Mouse (Mus musculus): ENCODE results near the gene Pin1. TPM values are rescaled to one million over a fixed set of nuclear protein-coding genes. Genes with fewer than 3 reads are reported as not detected.
"Not testable (repeated sequence)": the region's sequence is repeated elsewhere in the genome, so short reads cannot be mapped to it uniquely, and the experiment has no call there.

The Pin1 gene
- polyA plus RNA-seq, 1 experiment from 2014 or later = 64.6 TPM

- H3K9me3 ChIP-seq (ENCODE audit: control insufficient read depth, low read length) = no peaks in the 10 kb centered on the region
- WGBS = 56% methylated on average over 16 of the region's 17 CpGs
- no peak overlapping the region for H3K9ac ChIP-seq (ENCODE audit: low read length)
- H3K36me3 ChIP-seq (ENCODE audit: control insufficient read depth, insufficient read depth, low read length) = no peaks in the 10 kb centered on the region
- peaks cover 7% of the 10 kb centered on the region for H3K4me1 ChIP-seq (ENCODE audit: control insufficient read depth, insufficient read depth, low read length)
- H3K4me3 ChIP-seq (ENCODE audit: low read depth, low read length) = no peak overlapping the region
- ATAC-seq (ENCODE audit: low FRiP score) (no peak), DNase-seq (ENCODE audit: low spot score, missing footprints) (no peak)
- H3K27me3 ChIP-seq (ENCODE audit: control insufficient read depth, insufficient read depth, low read length) = no peaks in the 10 kb centered on the region
- H3K4me2 ChIP-seq = no peak overlapping the region
- H3K27ac ChIP-seq (ENCODE audit: low read depth, low read length) = no peak overlapping the region
Observed at GRCm38 (mm10) chr9:20685081-20685861, 33.4 kb downstream of the Pin1 start.

GRCm38 (mm10) chr9:20689403-20689802 is 37.5 kb downstream of the Pin1 start:
- Histone ChIP-seq H3K4me2 (no peak overlapping the region), H3K36me3 (ENCODE audit: control insufficient read depth, insufficient read depth, low read length) (no peaks in the 10 kb centered on the region), H3K9me3 (ENCODE audit: control insufficient read depth, low read length) (no peaks in the 10 kb centered on the region), H3K27ac (ENCODE audit: low read depth, low read length) (peak overlapping the region; percentile 30), H3K4me1 (ENCODE audit: control insufficient read depth, insufficient read depth, low read length) (peaks cover 9% of the 10 kb centered on the region), H3K4me3 (ENCODE audit: low read depth, low read length) (no peak overlapping the region), H3K9ac (ENCODE audit: low read length) (no peak overlapping the region), H3K27me3 (ENCODE audit: control insufficient read depth, insufficient read depth, low read length) (no peaks in the 10 kb centered on the region)
- DNase-seq (ENCODE audit: low spot score, missing footprints) (no peak), ATAC-seq (ENCODE audit: low FRiP score) (peak; percentile 43)
- WGBS = 60% methylated on average over 1 of the region's 1 CpGs

GRCm38 (mm10) chr9:20689913-20690312 is 38.0 kb downstream of the Pin1 start:
- H3K4me3 ChIP-seq (ENCODE audit: low read depth, low read length) = no peak overlapping the region
- peak; percentile 58 for ATAC-seq (ENCODE audit: low FRiP score)
- 7% methylated on average over 4 of the region's 4 CpGs for WGBS
- no peaks in the 10 kb centered on the region for H3K9me3 ChIP-seq (ENCODE audit: control insufficient read depth, low read length)
- no peak for DNase-seq (ENCODE audit: low spot score, missing footprints)
- no peaks in the 10 kb centered on the region for H3K36me3 ChIP-seq (ENCODE audit: control insufficient read depth, insufficient read depth, low read length)
- no peaks in the 10 kb centered on the region for H3K27me3 ChIP-seq (ENCODE audit: control insufficient read depth, insufficient read depth, low read length)
- H3K9ac ChIP-seq (ENCODE audit: low read length) = no peak overlapping the region; the same call in 1 of the 2 replicates
- H3K4me2 ChIP-seq = no peak overlapping the region
- H3K4me1 ChIP-seq (ENCODE audit: control insufficient read depth, insufficient read depth, low read length) = peaks cover 14% of the 10 kb centered on the region
- peak overlapping the region; percentile 51 for H3K27ac ChIP-seq (ENCODE audit: low read depth, low read length)

- not testable (repeated sequence) for H3K9ac ChIP-seq (ENCODE audit: low read length); H3K4me3 ChIP-seq (ENCODE audit: low read depth, low read length); H3K36me3 ChIP-seq (ENCODE audit: control insufficient read depth, insufficient read depth, low read length); H3K27me3 ChIP-seq (ENCODE audit: control insufficient read depth, insufficient read depth, low read length); H3K27ac ChIP-seq (ENCODE audit: low read depth, low read length); H3K4me2 ChIP-seq; DNase-seq (ENCODE audit: low spot score, missing footprints); H3K9me3 ChIP-seq (ENCODE audit: control insufficient read depth, low read length); ATAC-seq (ENCODE audit: low FRiP score)
- 87% methylated on average over 2 of the region's 2 CpGs for WGBS
- peaks cover 17% of the 10 kb centered on the region for H3K4me1 ChIP-seq (ENCODE audit: control insufficient read depth, insufficient read depth, low read length)
Observed at GRCm38 (mm10) chr9:20690449-20690848, 38.6 kb downstream of the Pin1 start.

GRCm38 (mm10) chr9:20692863-20693262 is 41.0 kb downstream of the Pin1 start:
- Histone ChIP-seq H3K36me3 (ENCODE audit: control insufficient read depth, insufficient read depth, low read length) (no peaks in the 10 kb centered on the region), H3K4me1 (ENCODE audit: control insufficient read depth, insufficient read depth, low read length) (peaks cover 31% of the 10 kb centered on the region), H3K4me2 (no peak overlapping the region), H3K9me3 (ENCODE audit: control insufficient read depth, low read length) (no peaks in the 10 kb centered on the region), H3K4me3 (ENCODE audit: low read depth, low read length) (no peak overlapping the region), H3K27ac (ENCODE audit: low read depth, low read length) (no peak overlapping the region), H3K27me3 (ENCODE audit: control insufficient read depth, insufficient read depth, low read length) (no peaks in the 10 kb centered on the region), H3K9ac (ENCODE audit: low read length) (no peak overlapping the region)
- no peak for DNase-seq (ENCODE audit: low spot score, missing footprints)
- 93% methylated on average over 3 of the region's 3 CpGs for WGBS
- ATAC-seq (ENCODE audit: low FRiP score) = no peak

GRCm38 (mm10) chr9:20694721-20695235 is 42.9 kb downstream of the Pin1 start:
- peaks cover 29% of the 10 kb centered on the region for H3K4me1 ChIP-seq (ENCODE audit: control insufficient read depth, insufficient read depth, low read length)
- no peaks in the 10 kb centered on the region for H3K9me3 ChIP-seq (ENCODE audit: control insufficient read depth, low read length)
- peak overlapping the region; percentile 44; the same call in 1 of the 2 replicates for H3K27ac ChIP-seq (ENCODE audit: low read depth, low read length)
- no peaks in the 10 kb centered on the region for H3K36me3 ChIP-seq (ENCODE audit: control insufficient read depth, insufficient read depth, low read length)
- H3K4me2 ChIP-seq = peak overlapping the region; percentile 55
- WGBS = 2% methylated on average over 25 of the region's 25 CpGs
- ATAC-seq (ENCODE audit: low FRiP score) (no peak), DNase-seq (ENCODE audit: low spot score, missing footprints) (peak; percentile 93)
- no peaks in the 10 kb centered on the region for H3K27me3 ChIP-seq (ENCODE audit: control insufficient read depth, insufficient read depth, low read length)
- peak overlapping the region; percentile 62 for H3K9ac ChIP-seq (ENCODE audit: low read length)
- H3K4me3 ChIP-seq (ENCODE audit: low read depth, low read length) = peak overlapping the region; percentile 22

GRCm38 (mm10) chr9:20696107-20696712 is 44.3 kb downstream of the Pin1 start:
- no peaks in the 10 kb centered on the region for H3K36me3 ChIP-seq (ENCODE audit: control insufficient read depth, insufficient read depth, low read length)
- no peak overlapping the region for H3K4me3 ChIP-seq (ENCODE audit: low read depth, low read length)
- peak overlapping the region; percentile 73; the same call in 1 of the 2 replicates for H3K27ac ChIP-seq (ENCODE audit: low read depth, low read length)
- no peak overlapping the region for H3K9ac ChIP-seq (ENCODE audit: low read length)
- H3K4me1 ChIP-seq (ENCODE audit: control insufficient read depth, insufficient read depth, low read length) = peaks cover 26% of the 10 kb centered on the region
- H3K27me3 ChIP-seq (ENCODE audit: control insufficient read depth, insufficient read depth, low read length) = no peaks in the 10 kb centered on the region
- no peaks in the 10 kb centered on the region for H3K9me3 ChIP-seq (ENCODE audit: control insufficient read depth, low read length)
- 63% methylated on average over 5 of the region's 5 CpGs for WGBS
- ATAC-seq (ENCODE audit: low FRiP score) = no peak
- DNase-seq (ENCODE audit: low spot score, missing footprints) = peak; percentile 82
- H3K4me2 ChIP-seq = no peak overlapping the region

GRCm38 (mm10) chr9:20697466-20697865 is 45.6 kb downstream of the Pin1 start:
- Histone ChIP-seq H3K36me3 (ENCODE audit: control insufficient read depth, insufficient read depth, low read length) (no peaks in the 10 kb centered on the region), H3K9me3 (ENCODE audit: control insufficient read depth, low read length) (no peaks in the 10 kb centered on the region), H3K4me2 (no peak overlapping the region; the same call in 1 of the 2 replicates), H3K9ac (ENCODE audit: low read length) (peak overlapping the region; percentile 17; the same call in 1 of the 2 replicates), H3K27ac (ENCODE audit: low read depth, low read length) (peak overlapping the region; percentile 73), H3K4me1 (ENCODE audit: control insufficient read depth, insufficient read depth, low read length) (peaks cover 26% of the 10 kb centered on the region), H3K4me3 (ENCODE audit: low read depth, low read length) (no peak overlapping the region), H3K27me3 (ENCODE audit: control insufficient read depth, insufficient read depth, low read length) (no peaks in the 10 kb centered on the region)
- ATAC-seq (ENCODE audit: low FRiP score) = peak; percentile 86
- 6% methylated on average over 8 of the region's 8 CpGs for WGBS
- DNase-seq (ENCODE audit: low spot score, missing footprints) = peak; percentile 94

GRCm38 (mm10) chr9:20703832-20704380 is 52.0 kb downstream of the Pin1 start:
- peak; percentile 87 for ATAC-seq (ENCODE audit: low FRiP score)
- DNase-seq (ENCODE audit: low spot score, missing footprints) = peak; percentile 88

More at GRCm38 (mm10) chr9:20703832-20704380, 52.0 kb downstream of the Pin1 start:
- Histone ChIP-seq H3K27me3 (ENCODE audit: control insufficient read depth, insufficient read depth, low read length) (no peaks in the 10 kb centered on the region), H3K4me1 (ENCODE audit: control insufficient read depth, insufficient read depth, low read length) (peaks cover 9% of the 10 kb centered on the region), H3K36me3 (ENCODE audit: control insufficient read depth, insufficient read depth, low read length) (no peaks in the 10 kb centered on the region), H3K9me3 (ENCODE audit: control insufficient read depth, low read length) (no peaks in the 10 kb centered on the region), H3K27ac (ENCODE audit: low read depth, low read length) (peak overlapping the region; percentile 67), H3K4me2 (no peak overlapping the region), H3K4me3 (ENCODE audit: low read depth, low read length) (no peak overlapping the region), H3K9ac (ENCODE audit: low read length) (peak overlapping the region; percentile 11; the same call in 1 of the 2 replicates)
- WGBS = 35% methylated on average over 8 of the region's 8 CpGs
